Mouse (Mus musculus) stomach, postnatal 0 days (tissue): ENCODE data around the gene Endov.

Experiments
- CTCF ChIP-seq: IDR thresholded peaks from 2 replicates; pipeline ENCODE4 v1.5.1; 2016; ENCODE audit warnings: antibody characterized with exemption, low read depth, mild to moderate bottlenecking, moderate library complexity
- EP300 ChIP-seq: optimal IDR thresholded peaks from 2 replicates; pipeline ENCODE3; 2016; ENCODE audit warnings: antibody characterized with exemption

DNA sequence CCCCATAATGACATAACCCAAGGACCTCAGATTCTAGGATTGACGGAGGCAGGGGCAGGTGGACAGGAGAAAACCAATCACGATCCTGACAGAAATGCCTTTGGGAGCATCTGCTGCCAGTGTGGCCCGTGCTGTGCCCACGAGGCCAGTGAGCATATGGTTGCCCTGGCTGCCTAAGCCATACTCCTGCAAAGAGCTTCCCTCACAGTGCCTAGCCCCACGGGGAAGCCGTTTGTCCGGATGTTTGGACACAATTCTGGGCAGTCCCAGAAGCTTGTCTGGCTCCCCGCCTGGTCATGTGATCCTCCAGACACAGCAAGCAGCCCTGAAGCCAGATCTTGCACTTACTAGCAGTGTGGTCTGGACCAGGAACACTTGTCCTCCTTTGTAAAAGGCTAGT is 31.6 kb downstream of the Endov start:
- TF ChIP-seq CTCF (no peak), EP300 (no peak)
